Mouse (Mus musculus) erythroid progenitor cell, adult 5-6 weeks (primary cell): ENCODE data around the gene Ddx27. TPM values are rescaled to one million over a fixed set of nuclear protein-coding genes. Genes with fewer than 3 reads are reported as not detected.

Experiments used
- ATAC-seq: replicated peaks from 2 replicates; pipeline ENCODE4 v1.8.0; 2016; ENCODE audit warnings: moderate number of reproducible peaks, mild to moderate bottlenecking, moderate TSS enrichment, inconsistent platforms; ENCODE audit not compliant: poor library complexity, low FRiP score, severe bottlenecking
- total RNA-seq, 2 experiments: library from RNA; stranded (forward) in 1 of 2; stranded (reverse) in 1 of 2; fragments of 150-400 nt in 1 of 2; fragments of 186-747, 209-891 nt in 1 of 2; gene quantifications; 2 replicates each; pipeline versions ENCODE4 v1.2.3 to v1.2.4; 2015 to 2017; ENCODE audit warnings: low replicate concordance in 2 of 2

Ddx27 gene
- total RNA-seq, 2 experiments from 2014 or later, result 35.6 to 44.6 TPM

DNA sequence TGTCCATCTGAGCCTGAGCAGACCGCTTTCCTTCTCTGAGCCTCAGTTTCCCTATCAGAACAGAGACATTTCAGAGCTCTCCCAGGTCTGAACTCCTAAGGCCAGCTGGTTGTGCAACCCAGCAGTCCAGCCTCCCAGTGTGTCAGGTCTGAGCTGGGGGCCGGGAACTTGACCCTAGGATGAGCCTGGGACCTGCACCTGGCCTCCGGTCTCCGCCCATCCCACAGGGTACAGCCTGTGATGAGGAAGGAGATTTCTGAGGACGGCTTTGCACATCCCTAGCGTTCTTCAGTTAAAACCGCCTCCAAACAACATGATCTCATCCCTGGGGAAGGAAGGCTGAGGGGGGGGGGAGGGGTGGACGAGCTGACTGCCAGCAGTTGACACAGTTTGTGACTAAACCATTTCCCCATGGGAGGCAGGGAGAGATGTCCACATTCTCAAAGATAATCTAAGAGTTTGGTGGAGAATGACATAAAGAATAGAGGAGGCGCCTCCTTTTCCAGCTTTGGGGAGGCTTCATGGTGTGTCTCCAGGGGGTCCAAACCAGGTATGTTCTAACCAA, 64.0 kb downstream of the Ddx27 start:
- ATAC-seq, result no peak

DNA sequence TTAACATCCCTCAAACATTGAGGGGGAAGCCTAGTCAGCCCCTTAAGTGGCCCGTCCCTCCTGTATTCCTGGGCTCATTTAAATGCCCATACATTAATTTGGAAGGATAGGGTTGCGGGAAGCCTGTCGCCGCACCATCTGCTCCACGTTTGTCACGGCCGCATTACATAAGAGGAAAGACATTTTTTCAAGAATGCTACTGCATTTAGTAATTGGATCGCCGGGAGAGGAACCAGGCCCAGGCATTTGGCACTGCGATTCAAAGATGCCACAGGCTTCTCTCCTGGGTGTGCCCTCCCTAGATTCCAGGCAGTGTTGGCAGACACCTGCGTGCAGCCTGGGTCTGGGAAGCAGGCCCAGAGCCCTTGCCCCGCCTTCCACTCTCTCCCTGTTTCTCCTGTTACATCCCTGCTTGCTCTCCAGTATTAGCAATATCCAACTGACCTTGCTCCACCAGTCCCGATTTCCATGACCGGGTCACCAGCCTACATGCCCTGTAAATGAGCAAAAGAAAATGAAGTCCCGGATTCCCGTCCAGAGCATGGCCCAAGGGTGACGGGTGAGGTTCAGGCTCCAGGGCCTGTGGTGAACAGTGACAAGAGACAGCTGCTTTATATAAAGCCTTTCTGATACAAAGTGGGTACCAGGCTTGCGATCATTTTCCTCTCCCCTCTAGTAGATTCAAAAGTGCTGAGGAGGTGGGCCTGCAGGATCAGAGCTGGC, 64.7 kb downstream of the Ddx27 start:
- no peak for ATAC-seq

DNA sequence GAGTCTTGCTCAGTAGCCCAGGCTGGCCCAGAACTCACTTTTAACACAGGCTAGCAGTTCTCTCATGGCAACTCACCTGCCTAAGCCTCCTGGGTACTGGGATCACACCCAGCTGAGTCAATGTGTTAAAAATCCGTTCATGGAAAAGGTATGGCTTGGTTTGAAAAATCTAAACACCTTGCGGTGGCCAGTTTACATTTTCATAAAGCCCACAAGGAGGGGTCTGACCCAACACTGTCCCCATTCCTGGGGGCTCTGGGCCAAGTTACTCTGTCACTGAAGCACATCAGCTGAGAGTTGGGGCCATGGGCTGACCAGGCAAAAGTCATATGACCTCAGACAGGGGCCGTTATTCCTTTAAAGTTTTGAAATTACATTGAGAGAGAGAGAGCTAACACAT, 65.4 kb downstream of the Ddx27 start:
- no peak for ATAC-seq

DNA sequence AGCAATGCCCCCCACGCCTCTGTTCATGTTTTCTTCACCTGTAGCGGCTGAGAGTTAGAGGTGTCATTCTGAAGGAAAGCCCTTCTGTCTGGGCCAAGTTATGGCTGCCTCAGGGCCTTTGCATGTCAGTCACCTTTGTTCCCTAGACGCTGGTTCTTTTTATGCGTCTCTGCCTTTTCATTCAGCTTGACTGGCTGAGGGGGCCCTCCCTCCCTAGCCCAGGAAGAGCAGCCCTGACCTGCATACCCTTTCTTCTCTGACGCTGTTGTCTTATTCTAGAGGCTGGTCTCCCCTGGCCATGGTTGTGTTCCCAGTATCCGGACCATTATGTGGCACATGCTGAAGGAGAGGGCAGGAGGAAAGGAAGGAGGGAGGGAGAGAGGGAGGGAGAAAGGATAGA, 66.1 kb downstream of the Ddx27 start:
- no peak for ATAC-seq

DNA sequence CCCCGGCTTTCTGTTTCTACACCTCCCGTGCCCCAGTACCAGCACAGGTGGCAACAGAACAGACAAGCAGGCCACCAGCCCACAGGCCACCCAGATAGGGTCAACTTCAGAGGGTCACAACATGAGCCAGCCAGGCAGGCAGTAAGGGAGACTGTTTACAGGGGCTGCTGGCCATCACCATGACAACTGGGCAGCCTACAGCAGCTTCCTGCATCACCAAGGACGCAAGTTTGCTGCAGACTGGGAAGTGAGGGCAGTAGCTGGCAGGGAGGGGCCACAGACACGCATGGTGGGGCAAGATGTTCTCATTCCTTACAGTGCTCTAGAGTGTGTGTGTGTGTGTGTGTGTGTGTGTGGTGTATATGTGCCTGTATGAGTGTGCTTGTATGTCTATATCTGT, 66.6 kb downstream of the Ddx27 start:
- no peak for ATAC-seq

Other genes with a start within 250 kb of the Ddx27 start
- gene Trp53rkb, start 222.7 kb upstream of the Ddx27 start, total RNA-seq (2015; ENCODE audit: low replicate concordance), result 0.72 and 2.5 TPM in 2 replicates
- 0.51 TPM in 1 of 2 replicates, not detected in the other for gene Trp53rkb, start 222.7 kb upstream of the Ddx27 start, total RNA-seq (2017; ENCODE audit: low replicate concordance)
- gene Arfgef2, start 209.6 kb upstream of the Ddx27 start, total RNA-seq (2015; ENCODE audit: low replicate concordance), result 7.1 and 11.9 TPM in 2 replicates
- gene Arfgef2, start 209.6 kb upstream of the Ddx27 start, total RNA-seq (2017; ENCODE audit: low replicate concordance), result 16.3 and 19.1 TPM in 2 replicates
- 65.6 and 96.4 TPM in 2 replicates for gene Cse1l, start 109.2 kb upstream of the Ddx27 start, total RNA-seq (2015; ENCODE audit: low replicate concordance)
- 121 and 143 TPM in 2 replicates for gene Cse1l, start 109.2 kb upstream of the Ddx27 start, total RNA-seq (2017; ENCODE audit: low replicate concordance)
- gene Stau1, start 18.9 kb upstream of the Ddx27 start, total RNA-seq (2015; ENCODE audit: low replicate concordance), result 25.2 and 42.5 TPM in 2 replicates
- 47.6 and 55.7 TPM in 2 replicates for gene Stau1, start 18.9 kb upstream of the Ddx27 start, total RNA-seq (2017; ENCODE audit: low replicate concordance)
- gene Znfx1, start 47.8 kb downstream of the Ddx27 start, total RNA-seq (2015; ENCODE audit: low replicate concordance), result 44.0 and 51.2 TPM in 2 replicates
- 51.1 and 70.8 TPM in 2 replicates for gene Znfx1, start 47.8 kb downstream of the Ddx27 start, total RNA-seq (2017; ENCODE audit: low replicate concordance)
- gene Kcnb1, start 175.0 kb downstream of the Ddx27 start, total RNA-seq (2015; ENCODE audit: low replicate concordance), result not detected in 2 replicates
- gene Kcnb1, start 175.0 kb downstream of the Ddx27 start, total RNA-seq (2017; ENCODE audit: low replicate concordance), result not detected in 2 replicates
- not detected in 2 replicates for gene Ptgis, start 225.4 kb downstream of the Ddx27 start, total RNA-seq (2015; ENCODE audit: low replicate concordance)
- gene Ptgis, start 225.4 kb downstream of the Ddx27 start, total RNA-seq (2017; ENCODE audit: low replicate concordance), result not detected in 2 replicates